Mouse (Mus musculus): Measurements from ENCODE around the gene Isg15. TPM values are rescaled to one million over a fixed set of nuclear protein-coding genes. Genes with fewer than 3 reads are reported as not detected.

Gene Isg15
- total and polyA plus RNA-seq, 3 experiments, result 4.8 to 5.4 TPM; not detected in 1

- DNase-seq (ENCODE audit: low read depth, low spot score), result no peak
- no peak overlapping the region for H3K4me3 ChIP-seq (ENCODE audit: control insufficient read depth in 1 of 2, insufficient read depth in 1 of 2, low read depth in 2 of 2, low read length in 2 of 2)
- no peak overlapping the region for H3K27ac ChIP-seq (ENCODE audit: control insufficient read depth, low read depth, low read length)
- no peaks in the 10 kb centered on the region for H3K79me2 ChIP-seq (ENCODE audit: control insufficient read depth, insufficient read depth, low read length, poor library complexity)
- H3K9ac ChIP-seq (ENCODE audit: control insufficient read depth, low read depth, low read length, poor library complexity, severe bottlenecking), result no peak overlapping the region
- peaks cover 0 to 16% of the 10 kb centered on the region in 2 experiments; a peak in 3 of 4 replicates for H3K36me3 ChIP-seq (ENCODE audit: control insufficient read depth in 1 of 2, insufficient read depth in 2 of 2, low read length in 2 of 2)
- H3K9me3 ChIP-seq (replicated peaks; ENCODE audit: insufficient read depth, low read length), result no peaks in the 10 kb centered on the region
- no peaks in the 10 kb centered on the region for H3K27me3 ChIP-seq (ENCODE audit: control insufficient read depth in 1 of 2, insufficient read depth in 2 of 2, low read length in 2 of 2)
- TF ChIP-seq SIN3A (IDR thresholded peaks at IDR 0.05; ENCODE audit: low read length) (no peak), MAFK (IDR thresholded peaks at IDR 0.05; ENCODE audit: borderline replicate concordance, low read depth, low read length) (no peak), CHD1 (IDR thresholded peaks at IDR 0.05; ENCODE audit: low read depth, low read length) (no peak), EP300 (IDR thresholded peaks at IDR 0.05; ENCODE audit: low read depth in 1 of 2, low read length in 2 of 2) (no peak), HCFC1 (IDR thresholded peaks at IDR 0.05; ENCODE audit: low read depth, low read length) (no peak), ZNF384 (IDR thresholded peaks at IDR 0.05; ENCODE audit: low read depth, low read length) (no peak)
- peaks cover 13 to 26% of the 10 kb centered on the region in 2 experiments for H3K4me1 ChIP-seq (ENCODE audit: control insufficient read depth in 1 of 2, insufficient read depth in 2 of 2, low read length in 2 of 2)
These were observed 12.3 kb downstream of the Isg15 start for GRCm38 (mm10) chr4:156188162-156188810.

DNA sequence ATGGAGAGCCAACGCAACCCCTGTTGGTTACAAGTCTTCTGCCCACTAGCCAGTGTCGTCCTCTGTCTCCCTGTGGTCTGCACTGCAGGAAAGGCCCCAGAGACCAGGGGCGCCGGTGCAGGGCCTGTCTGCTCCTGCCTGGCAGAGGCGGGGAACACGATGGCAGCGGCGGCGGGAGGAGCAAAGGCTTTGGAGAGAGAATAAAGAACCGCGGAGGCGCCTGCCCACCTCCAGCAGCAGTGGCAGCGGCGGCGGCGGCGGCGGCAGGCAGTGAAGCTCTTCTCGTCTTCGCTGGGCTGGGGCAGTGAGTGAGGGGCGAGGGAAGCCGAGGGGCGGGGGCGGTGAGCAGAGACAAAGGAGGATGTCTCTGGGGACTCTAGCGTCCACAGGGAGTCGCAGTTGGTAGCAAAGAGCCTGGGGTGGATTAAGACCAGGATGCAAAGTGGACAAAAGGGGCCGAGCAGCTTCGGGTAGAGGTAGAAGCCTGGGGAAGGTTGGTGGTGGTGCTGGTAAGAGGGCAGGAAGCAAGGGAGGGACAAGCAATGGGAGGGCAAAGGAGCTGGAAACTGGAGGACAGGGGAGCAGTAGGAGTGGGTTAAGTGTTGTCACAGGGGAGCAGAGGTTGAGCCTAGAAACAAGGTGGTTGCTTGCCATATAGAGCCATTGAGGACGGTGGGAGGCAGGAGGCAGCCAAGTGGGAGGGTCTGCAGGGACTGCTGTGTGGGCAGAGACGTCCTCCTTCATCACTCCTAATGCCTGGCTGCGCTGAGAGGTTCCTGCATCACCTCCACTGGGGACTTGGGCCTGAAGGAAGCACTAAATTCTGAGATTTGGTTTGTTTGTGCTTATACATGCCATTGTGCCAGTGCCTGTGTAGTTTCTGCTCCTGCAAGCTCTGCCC is 14.4 kb downstream of the Isg15 start:
- H3K9ac ChIP-seq (ENCODE audit: control insufficient read depth, low read depth, low read length, poor library complexity, severe bottlenecking), result peak overlapping the region; percentile 62
- no peaks in the 10 kb centered on the region for H3K27me3 ChIP-seq (ENCODE audit: control insufficient read depth in 1 of 2, insufficient read depth in 2 of 2, low read length in 2 of 2)
- peak overlapping the region; percentile 75 for H3K27ac ChIP-seq (ENCODE audit: control insufficient read depth, low read depth, low read length)
- no peaks in the 10 kb centered on the region for H3K9me3 ChIP-seq (replicated peaks; ENCODE audit: insufficient read depth, low read length)
- H3K79me2 ChIP-seq (ENCODE audit: control insufficient read depth, insufficient read depth, low read length, poor library complexity), result no peaks in the 10 kb centered on the region
- H3K4me1 ChIP-seq (ENCODE audit: control insufficient read depth in 1 of 2, insufficient read depth in 2 of 2, low read length in 2 of 2), result peaks cover 14 to 29% of the 10 kb centered on the region in 2 experiments
- H3K4me3 ChIP-seq (ENCODE audit: control insufficient read depth in 1 of 2, insufficient read depth in 1 of 2, low read depth in 2 of 2, low read length in 2 of 2), result peak overlapping the region; percentile 8 to 44; a peak in 3 of 4 replicates
- TF ChIP-seq MAZ (IDR thresholded peaks at IDR 0.05; ENCODE audit: low read depth, low read length) (no peak), SIN3A (IDR thresholded peaks at IDR 0.05; ENCODE audit: low read length) (0 out of 2 replicates have a peak, but pooled peaks have one; percentile 20), POLR2AphosphoS5 (IDR thresholded peaks at IDR 0.05; ENCODE audit: borderline replicate concordance, low read depth, low read length) (no peak), JUND (IDR thresholded peaks at IDR 0.05; ENCODE audit: low read depth, low read length) (no peak), TAL1 (IDR thresholded peaks at IDR 0.05; ENCODE audit: low read length) (no peak), RAD21 (IDR thresholded peaks at IDR 0.05; ENCODE audit: low read depth, low read length) (no peak)
- H3K36me3 ChIP-seq (ENCODE audit: control insufficient read depth in 1 of 2, insufficient read depth in 2 of 2, low read length in 2 of 2), result peaks cover 0 to 19% of the 10 kb centered on the region in 2 experiments; a peak in 3 of 4 replicates
- DNase-seq (ENCODE audit: low read depth, low spot score), result no peak
